Mouse (Mus musculus): ENCODE results near the gene Arl16. TPM values are rescaled to one million over a fixed set of nuclear protein-coding genes. Genes with fewer than 3 reads are reported as not detected.
A peak's percentile ranks its signal among the peaks of the same experiment; 100 is the strongest.

Gene Arl16
- total and polyA plus RNA-seq, 3 experiments: 9.1 to 13.6 (median 10.8) TPM

DNA sequence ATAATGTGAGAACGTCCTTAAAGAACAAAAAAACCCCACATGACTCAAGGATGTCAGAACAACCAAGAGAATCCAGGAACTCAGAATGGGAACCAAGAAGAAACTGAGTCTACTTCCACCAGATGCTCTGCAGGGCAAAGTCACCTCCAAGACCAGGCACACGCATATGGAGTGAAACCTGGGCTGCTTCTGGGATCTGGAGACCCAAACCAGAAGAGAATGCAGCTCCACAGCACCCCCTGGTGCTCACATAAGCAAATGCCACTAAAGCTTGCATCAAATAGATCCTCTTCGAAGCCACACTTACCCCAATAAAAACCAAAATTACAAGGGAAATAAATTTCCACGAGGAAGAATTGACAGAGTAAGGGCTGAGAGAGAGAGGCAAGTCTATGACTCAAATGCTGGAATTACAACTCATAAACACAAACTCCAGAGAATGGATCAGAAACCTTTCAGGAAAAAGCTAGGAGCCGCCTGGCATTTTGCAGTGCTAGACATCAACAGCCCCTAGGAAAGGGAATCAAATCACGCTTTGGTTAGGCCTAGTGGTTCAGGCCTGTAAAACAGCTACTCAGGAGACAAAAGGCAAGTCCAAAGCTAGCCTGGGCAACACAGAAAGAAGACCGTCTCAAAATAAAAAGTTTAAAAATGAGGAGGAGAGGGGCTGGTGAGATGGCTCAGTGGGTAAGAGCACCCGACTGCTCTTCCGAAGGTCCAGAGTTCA, 43.7 kb downstream of the Arl16 start:
- Histone ChIP-seq H3K9ac (ENCODE audit: low read depth, low read length) (no peak overlapping the region), H3K27me3 (ENCODE audit: control insufficient read depth, insufficient read depth, low read length) (no peaks in the 10 kb centered on the region), H3K4me3 (no peak overlapping the region), H3K4me1 (ENCODE audit: control insufficient read depth, insufficient read depth, low read length) (peaks cover 2% of the 10 kb centered on the region), H3K79me2 (replicated peaks; ENCODE audit: control insufficient read depth, insufficient read depth, low read length) (peaks cover 4% of the 10 kb centered on the region), H3K27ac (no peak overlapping the region; the same call in 1 of the 2 replicates), H3K36me3 (ENCODE audit: control insufficient read depth, insufficient read depth, low read length) (peaks cover 9% of the 10 kb centered on the region)
- TF ChIP-seq POLR2A (IDR thresholded peaks at IDR 0.05; ENCODE audit: insufficient read depth, low read depth, low read length): no peak
- TF ChIP-seq CTCF (IDR thresholded peaks at IDR 0.05): peak; percentile 93
- 0 out of 2 replicates have a peak, but pooled peaks have one; percentile 55 for TF ChIP-seq EP300 (IDR thresholded peaks at IDR 0.05; ENCODE audit: insufficient read depth, low read depth, low read length)
- intact Hi-C loops (cut with DNase I): loop anchor here (1.0 to 10.0 kb wide), 2 partner anchors 70 to 309 kb away; no protein-coding TSS in a partner anchor
- peak; percentile 49 to 64 for DNase-seq
- 71% methylated on average over 9 of the region's 9 CpGs for WGBS

- WGBS: 67% methylated on average over 13 of the region's 13 CpGs
- peak in 1 of 2 experiments; percentile 10 for DNase-seq
- no peak overlapping the region for H3K9ac ChIP-seq (ENCODE audit: low read depth, low read length)
These were observed 44.5 kb downstream of the Arl16 start for GRCm38 (mm10) chr11:120422651-120423568.

GRCm38 (mm10) chr11:120418592-120418991, 48.8 kb downstream of the Arl16 start:
- H3K27ac ChIP-seq: no peak overlapping the region
- no peak overlapping the region for H3K9ac ChIP-seq (ENCODE audit: low read depth, low read length)
- no peak overlapping the region for H3K4me3 ChIP-seq
- intact Hi-C loops (cut with DNase I): no loop called here
- H3K4me1 ChIP-seq (ENCODE audit: control insufficient read depth, insufficient read depth, low read length): peaks cover 2% of the 10 kb centered on the region
- TF ChIP-seq CTCF (IDR thresholded peaks at IDR 0.05) (no peak), EP300 (IDR thresholded peaks at IDR 0.05; ENCODE audit: insufficient read depth, low read depth, low read length) (no peak), POLR2A (IDR thresholded peaks at IDR 0.05; ENCODE audit: insufficient read depth, low read depth, low read length) (no peak)
- no peaks in the 10 kb centered on the region for H3K79me2 ChIP-seq (replicated peaks; ENCODE audit: control insufficient read depth, insufficient read depth, low read length)
- WGBS: 100% methylated on average over 1 of the region's 1 CpGs
- DNase-seq: no peak
- peaks cover 3% of the 10 kb centered on the region for H3K36me3 ChIP-seq (ENCODE audit: control insufficient read depth, insufficient read depth, low read length)
- no peaks in the 10 kb centered on the region for H3K27me3 ChIP-seq (ENCODE audit: control insufficient read depth, insufficient read depth, low read length)

More at GRCm38 (mm10) chr11:120422651-120423568, 44.5 kb downstream of the Arl16 start:
- intact Hi-C loops (cut with DNase I): loop anchor here (1.0 to 10.0 kb wide), 2 partner anchors 70 to 308 kb away; no protein-coding TSS in a partner anchor
- Histone ChIP-seq H3K4me1 (ENCODE audit: control insufficient read depth, insufficient read depth, low read length) (peaks cover 2% of the 10 kb centered on the region), H3K27ac (no peak overlapping the region; the same call in 1 of the 2 replicates), H3K27me3 (ENCODE audit: control insufficient read depth, insufficient read depth, low read length) (no peaks in the 10 kb centered on the region), H3K79me2 (replicated peaks; ENCODE audit: control insufficient read depth, insufficient read depth, low read length) (peaks cover 3% of the 10 kb centered on the region), H3K36me3 (ENCODE audit: control insufficient read depth, insufficient read depth, low read length) (peaks cover 11% of the 10 kb centered on the region), H3K4me3 (no peak overlapping the region)
- no peak for TF ChIP-seq EP300 (IDR thresholded peaks at IDR 0.05; ENCODE audit: insufficient read depth, low read depth, low read length)

GRCm38 (mm10) chr11:120417852-120418251, 49.6 kb downstream of the Arl16 start:
- Histone ChIP-seq H3K36me3 (ENCODE audit: control insufficient read depth, insufficient read depth, low read length) (peaks cover 3% of the 10 kb centered on the region), H3K27ac (no peak overlapping the region), H3K4me1 (ENCODE audit: control insufficient read depth, insufficient read depth, low read length) (no peaks in the 10 kb centered on the region), H3K27me3 (ENCODE audit: control insufficient read depth, insufficient read depth, low read length) (no peaks in the 10 kb centered on the region), H3K9ac (ENCODE audit: low read depth, low read length) (no peak overlapping the region), H3K4me3 (no peak overlapping the region), H3K79me2 (replicated peaks; ENCODE audit: control insufficient read depth, insufficient read depth, low read length) (no peaks in the 10 kb centered on the region)
- WGBS: 77% methylated on average over 7 of the region's 7 CpGs
- TF ChIP-seq EP300 (IDR thresholded peaks at IDR 0.05; ENCODE audit: insufficient read depth, low read depth, low read length) (no peak), POLR2A (IDR thresholded peaks at IDR 0.05; ENCODE audit: insufficient read depth, low read depth, low read length) (no peak), CTCF (IDR thresholded peaks at IDR 0.05) (no peak)
- intact Hi-C loops (cut with DNase I): no loop called here
- DNase-seq: no peak

Other genes with a start within 250 kb of the Arl16 start
- gene Bahcc1, start 234.7 kb downstream of the Arl16 start, total RNA-seq (2021): 1 to 10 TPM; 5.4 to 9.7 TPM
- 5.9 and 6.4 TPM in 2 replicates for gene Bahcc1, start 234.7 kb downstream of the Arl16 start, polyA plus RNA-seq (2012; rRNA removed)
- gene Actg1, start 119.1 kb downstream of the Arl16 start, total RNA-seq (2021): 100 to 1,000 TPM; 222 to 321 TPM
- 510 and 694 TPM in 2 replicates for gene Actg1, start 119.1 kb downstream of the Arl16 start, polyA plus RNA-seq (2012; rRNA removed)
- not detected for gene Fscn2, start 106.1 kb downstream of the Arl16 start, total RNA-seq (2021)
- 0.15 and 0.21 TPM in 2 replicates for gene Fscn2, start 106.1 kb downstream of the Arl16 start, polyA plus RNA-seq (2012; rRNA removed)
- 10 to 100 TPM; 13.0 to 13.4 TPM for gene Faap100, start 88.8 kb downstream of the Arl16 start, total RNA-seq (2021)
- 25.8 and 27.3 TPM in 2 replicates for gene Faap100, start 88.8 kb downstream of the Arl16 start, polyA plus RNA-seq (2012; rRNA removed)
- 10 to 100 TPM; 54.8 to 58.4 TPM for gene Nploc4, start 29.9 kb downstream of the Arl16 start, total RNA-seq (2021)
- 36.6 and 55.4 TPM in 2 replicates for gene Nploc4, start 29.9 kb downstream of the Arl16 start, polyA plus RNA-seq (2012; rRNA removed)
- gene Tspan10, start 25.0 kb downstream of the Arl16 start, total RNA-seq (2021): 1 to 10 TPM in 1 of 2 experiments, under 1 TPM in 1; 0.42 to 1.5 TPM
- gene Tspan10, start 25.0 kb downstream of the Arl16 start, polyA plus RNA-seq (2012; rRNA removed): 0.09 and 0.41 TPM in 2 replicates
- under 1 TPM; 0.52 to 0.76 TPM for gene Pde6g, start 14.1 kb downstream of the Arl16 start, total RNA-seq (2021)
- 0.53 and 1.3 TPM in 2 replicates for gene Pde6g, start 14.1 kb downstream of the Arl16 start, polyA plus RNA-seq (2012; rRNA removed)
- 10 to 100 TPM; 57.4 to 61.6 TPM for gene Oxld1, start 9.5 kb downstream of the Arl16 start, total RNA-seq (2021)
- gene Oxld1, start 9.5 kb downstream of the Arl16 start, polyA plus RNA-seq (2012; rRNA removed): 52.0 and 59.4 TPM in 2 replicates
- gene Ccdc137, start 9.5 kb downstream of the Arl16 start, total RNA-seq (2021): 1 to 10 TPM; 5.8 to 6.0 TPM
- gene Ccdc137, start 9.5 kb downstream of the Arl16 start, polyA plus RNA-seq (2012; rRNA removed): 6.7 and 11.7 TPM in 2 replicates
- gene Mrpl12, start 17.0 kb upstream of the Arl16 start, total RNA-seq (2021): 100 to 1,000 TPM; 207 to 232 TPM
- gene Mrpl12, start 17.0 kb upstream of the Arl16 start, polyA plus RNA-seq (2012; rRNA removed): 199 and 200 TPM in 2 replicates
- gene Slc25a10, start 24.2 kb upstream of the Arl16 start, total RNA-seq (2021): 10 to 100 TPM; 14.1 to 14.6 TPM
- gene Slc25a10, start 24.2 kb upstream of the Arl16 start, polyA plus RNA-seq (2012; rRNA removed): 32.6 and 40.9 TPM in 2 replicates
- under 1 TPM; 0.68 to 0.73 TPM for gene Gcgr, start 63.1 kb upstream of the Arl16 start, total RNA-seq (2021)
- 2.1 and 2.3 TPM in 2 replicates for gene Gcgr, start 63.1 kb upstream of the Arl16 start, polyA plus RNA-seq (2012; rRNA removed)
- 10 to 100 TPM; 38.5 to 43.9 TPM for gene Mcrip1, start 82.1 kb upstream of the Arl16 start, total RNA-seq (2021)
- 84.9 and 97.4 TPM in 2 replicates for gene Mcrip1, start 82.1 kb upstream of the Arl16 start, polyA plus RNA-seq (2012; rRNA removed)
- gene Ppp1r27, start 83.5 kb upstream of the Arl16 start, total RNA-seq (2021): under 1 TPM in 1 of 2 experiments, not detected in 1; 0.34 TPM
- 0.64 and 0.96 TPM in 2 replicates for gene Ppp1r27, start 83.5 kb upstream of the Arl16 start, polyA plus RNA-seq (2012; rRNA removed)
- 100 to 1,000 TPM; 221 to 246 TPM for gene P4hb, start 105.6 kb upstream of the Arl16 start, total RNA-seq (2021)
- 115 and 174 TPM in 2 replicates for gene P4hb, start 105.6 kb upstream of the Arl16 start, polyA plus RNA-seq (2012; rRNA removed)
- 100 to 1,000 TPM; 139 to 144 TPM for gene Arhgdia, start 114.0 kb upstream of the Arl16 start, total RNA-seq (2021)
- 245 and 257 TPM in 2 replicates for gene Arhgdia, start 114.0 kb upstream of the Arl16 start, polyA plus RNA-seq (2012; rRNA removed)
- 10 to 100 TPM; 48.7 to 52.0 TPM for gene Alyref, start 130.8 kb upstream of the Arl16 start, total RNA-seq (2021)
- gene Alyref, start 130.8 kb upstream of the Arl16 start, polyA plus RNA-seq (2012; rRNA removed): 13.6 and 15.6 TPM in 2 replicates
- 10 to 100 TPM; 79.9 to 89.0 TPM for gene Anapc11, start 130.8 kb upstream of the Arl16 start, total RNA-seq (2021)
- 87.8 and 105 TPM in 2 replicates for gene Anapc11, start 130.8 kb upstream of the Arl16 start, polyA plus RNA-seq (2012; rRNA removed)
- gene Npb, start 140.9 kb upstream of the Arl16 start, total RNA-seq (2021): not detected
- gene Npb, start 140.9 kb upstream of the Arl16 start, polyA plus RNA-seq (2012; rRNA removed): not detected in 2 replicates
- 10 to 100 TPM; 51.8 to 55.6 TPM for gene Pcyt2, start 150.3 kb upstream of the Arl16 start, total RNA-seq (2021)
- 111 and 125 TPM in 2 replicates for gene Pcyt2, start 150.3 kb upstream of the Arl16 start, polyA plus RNA-seq (2012; rRNA removed)
- 1 to 10 TPM; 7.0 to 7.4 TPM for gene Sirt7, start 157.6 kb upstream of the Arl16 start, total RNA-seq (2021)
- gene Sirt7, start 157.6 kb upstream of the Arl16 start, polyA plus RNA-seq (2012; rRNA removed): 23.7 and 25.9 TPM in 2 replicates
- 10 to 100 TPM; 35.7 to 45.2 TPM for gene Mafg, start 166.0 kb upstream of the Arl16 start, total RNA-seq (2021)
- 32.8 and 37.2 TPM in 2 replicates for gene Mafg, start 166.0 kb upstream of the Arl16 start, polyA plus RNA-seq (2012; rRNA removed)
- gene Pycr1, start 176.2 kb upstream of the Arl16 start, total RNA-seq (2021): 1 to 10 TPM in 1 of 2 experiments, under 1 TPM in 1; 0.81 to 1.2 TPM
- 3.9 and 4.9 TPM in 2 replicates for gene Pycr1, start 176.2 kb upstream of the Arl16 start, polyA plus RNA-seq (2012; rRNA removed)
- gene Myadml2, start 180.6 kb upstream of the Arl16 start, total RNA-seq (2021): 10 to 100 TPM; 77.6 to 87.3 TPM
- 55.1 and 68.3 TPM in 2 replicates for gene Myadml2, start 180.6 kb upstream of the Arl16 start, polyA plus RNA-seq (2012; rRNA removed)
- under 1 TPM in 1 of 2 experiments, not detected in 1; 0.23 TPM for gene Notum, start 193.6 kb upstream of the Arl16 start, total RNA-seq (2021)
- 0.18 and 0.35 TPM in 2 replicates for gene Notum, start 193.6 kb upstream of the Arl16 start, polyA plus RNA-seq (2012; rRNA removed)
- gene Aspscr1, start 205.4 kb upstream of the Arl16 start, total RNA-seq (2021): 10 to 100 TPM; 35.2 to 38.3 TPM
- 38.4 and 38.6 TPM in 2 replicates for gene Aspscr1, start 205.4 kb upstream of the Arl16 start, polyA plus RNA-seq (2012; rRNA removed)
- 10 to 100 TPM; 26.4 to 34.2 TPM for gene Cenpx, start 246.1 kb upstream of the Arl16 start, total RNA-seq (2021)
- gene Cenpx, start 246.1 kb upstream of the Arl16 start, polyA plus RNA-seq (2012; rRNA removed): 51.4 and 53.0 TPM in 2 replicates
- 1 to 10 TPM; 4.2 to 4.5 TPM for gene Lrrc45, start 246.3 kb upstream of the Arl16 start, total RNA-seq (2021)
- gene Lrrc45, start 246.3 kb upstream of the Arl16 start, polyA plus RNA-seq (2012; rRNA removed): 12.5 and 12.7 TPM in 2 replicates